Mouse (Mus musculus): ENCODE data around the gene Armc6. TPM values are rescaled to one million over a fixed set of nuclear protein-coding genes. Genes with fewer than 3 reads are reported as not detected.

Gene Armc6
- total and polyA plus RNA-seq, 3 experiments = 7.0 to 9.4 (median 8.4) TPM

- intact Hi-C loops (cut with DNase I) = loop anchor here (2.0 kb wide), 1 partner anchor 21 kb away; no protein-coding TSS in a partner anchor
- Histone ChIP-seq H3K4me3 (no peak overlapping the region), H3K9ac (ENCODE audit: low read depth, low read length) (no peak overlapping the region), H3K27me3 (ENCODE audit: control insufficient read depth, insufficient read depth, low read length) (no peaks in the 10 kb centered on the region), H3K4me1 (ENCODE audit: control insufficient read depth, insufficient read depth, low read length) (peaks cover 9% of the 10 kb centered on the region), H3K79me2 (replicated peaks; ENCODE audit: control insufficient read depth, insufficient read depth, low read length) (no peaks in the 10 kb centered on the region; the same call in 1 of the 2 replicates), H3K27ac (no peak overlapping the region; the same call in 1 of the 2 replicates), H3K36me3 (ENCODE audit: control insufficient read depth, insufficient read depth, low read length) (no peaks in the 10 kb centered on the region)
- no peak for DNase-seq
- TF ChIP-seq POLR2A (IDR thresholded peaks at IDR 0.05; ENCODE audit: insufficient read depth, low read depth, low read length) (no peak), EP300 (IDR thresholded peaks at IDR 0.05; ENCODE audit: insufficient read depth, low read depth, low read length) (no peak), CTCF (IDR thresholded peaks at IDR 0.05) (no peak)
- 42% methylated on average over 3 of the region's 3 CpGs for WGBS
These were observed 32.8 kb downstream of the Armc6 start for GRCm38 (mm10) chr8:70201417-70201816.

- DNase-seq = peak in 1 of 2 experiments; percentile 38
- intact Hi-C loops (cut with DNase I) = loop anchor here (2.0 kb wide), 1 partner anchor 23 kb away; no protein-coding TSS in a partner anchor
These were observed 34.1 kb downstream of the Armc6 start for GRCm38 (mm10) chr8:70200098-70200681.

GRCm38 (mm10) chr8:70197603-70198002 is 36.7 kb downstream of the Armc6 start:
- intact Hi-C loops (cut with DNase I) = no loop called here

More at GRCm38 (mm10) chr8:70200098-70200681, 34.1 kb downstream of the Armc6 start:
- 45% methylated on average over 5 of the region's 5 CpGs for WGBS
- Histone ChIP-seq H3K27me3 (ENCODE audit: control insufficient read depth, insufficient read depth, low read length) (no peaks in the 10 kb centered on the region), H3K9ac (ENCODE audit: low read depth, low read length) (no peak overlapping the region), H3K36me3 (ENCODE audit: control insufficient read depth, insufficient read depth, low read length) (no peaks in the 10 kb centered on the region), H3K4me1 (ENCODE audit: control insufficient read depth, insufficient read depth, low read length) (peaks cover 9% of the 10 kb centered on the region), H3K4me3 (no peak overlapping the region), H3K79me2 (replicated peaks; ENCODE audit: control insufficient read depth, insufficient read depth, low read length) (no peaks in the 10 kb centered on the region; the same call in 1 of the 2 replicates), H3K27ac (peak overlapping the region; percentile 38; the same call in 1 of the 2 replicates)
- TF ChIP-seq POLR2A (IDR thresholded peaks at IDR 0.05; ENCODE audit: insufficient read depth, low read depth, low read length) (no peak), EP300 (IDR thresholded peaks at IDR 0.05; ENCODE audit: insufficient read depth, low read depth, low read length) (no peak), CTCF (IDR thresholded peaks at IDR 0.05) (peak; percentile 67)

GRCm38 (mm10) chr8:70195762-70196161 is 38.5 kb downstream of the Armc6 start:
- intact Hi-C loops (cut with DNase I) = no loop called here
- 83% methylated on average over 2 of the region's 2 CpGs for WGBS

More at GRCm38 (mm10) chr8:70197603-70198002, 36.7 kb downstream of the Armc6 start:
- no peak for DNase-seq
- no peak for TF ChIP-seq EP300 (IDR thresholded peaks at IDR 0.05; ENCODE audit: insufficient read depth, low read depth, low read length)
- H3K4me3 ChIP-seq = no peak overlapping the region
- no peak overlapping the region for H3K27ac ChIP-seq
- peaks cover 14% of the 10 kb centered on the region for H3K4me1 ChIP-seq (ENCODE audit: control insufficient read depth, insufficient read depth, low read length)
- H3K79me2 ChIP-seq (replicated peaks; ENCODE audit: control insufficient read depth, insufficient read depth, low read length) = no peaks in the 10 kb centered on the region; the same call in 1 of the 2 replicates
- no peak overlapping the region for H3K9ac ChIP-seq (ENCODE audit: low read depth, low read length)
- no peaks in the 10 kb centered on the region for H3K27me3 ChIP-seq (ENCODE audit: control insufficient read depth, insufficient read depth, low read length)
- H3K36me3 ChIP-seq (ENCODE audit: control insufficient read depth, insufficient read depth, low read length) = no peaks in the 10 kb centered on the region
- WGBS = 64% methylated on average over 7 of the region's 7 CpGs

GRCm38 (mm10) chr8:70194191-70194590 is 40.1 kb downstream of the Armc6 start:
- 65% methylated on average over 3 of the region's 3 CpGs for WGBS
- peaks cover 5% of the 10 kb centered on the region; the same call in 1 of the 2 replicates for H3K4me1 ChIP-seq (ENCODE audit: control insufficient read depth, insufficient read depth, low read length)
- no peak overlapping the region; the same call in 1 of the 2 replicates for H3K27ac ChIP-seq
- no peak for DNase-seq
- no peaks in the 10 kb centered on the region for H3K79me2 ChIP-seq (replicated peaks; ENCODE audit: control insufficient read depth, insufficient read depth, low read length)
- no peak for TF ChIP-seq POLR2A (IDR thresholded peaks at IDR 0.05; ENCODE audit: insufficient read depth, low read depth, low read length)
- TF ChIP-seq EP300 (IDR thresholded peaks at IDR 0.05; ENCODE audit: insufficient read depth, low read depth, low read length) = no peak
- TF ChIP-seq CTCF (IDR thresholded peaks at IDR 0.05) = no peak
- no peaks in the 10 kb centered on the region for H3K36me3 ChIP-seq (ENCODE audit: control insufficient read depth, insufficient read depth, low read length)
- no peak overlapping the region for H3K4me3 ChIP-seq
- intact Hi-C loops (cut with DNase I) = no loop called here
- H3K27me3 ChIP-seq (ENCODE audit: control insufficient read depth, insufficient read depth, low read length) = no peaks in the 10 kb centered on the region
- no peak overlapping the region for H3K9ac ChIP-seq (ENCODE audit: low read depth, low read length)

More at GRCm38 (mm10) chr8:70195762-70196161, 38.5 kb downstream of the Armc6 start:
- H3K4me1 ChIP-seq (ENCODE audit: control insufficient read depth, insufficient read depth, low read length) = peaks cover 14% of the 10 kb centered on the region
- H3K9ac ChIP-seq (ENCODE audit: low read depth, low read length) = no peak overlapping the region
- H3K4me3 ChIP-seq = no peak overlapping the region
- no peak for DNase-seq
- H3K79me2 ChIP-seq (replicated peaks; ENCODE audit: control insufficient read depth, insufficient read depth, low read length) = no peaks in the 10 kb centered on the region
- H3K27ac ChIP-seq = no peak overlapping the region
- H3K36me3 ChIP-seq (ENCODE audit: control insufficient read depth, insufficient read depth, low read length) = no peaks in the 10 kb centered on the region
- no peaks in the 10 kb centered on the region for H3K27me3 ChIP-seq (ENCODE audit: control insufficient read depth, insufficient read depth, low read length)
- TF ChIP-seq CTCF (IDR thresholded peaks at IDR 0.05) = peak; percentile 19
- no peak for TF ChIP-seq POLR2A (IDR thresholded peaks at IDR 0.05; ENCODE audit: insufficient read depth, low read depth, low read length)
- TF ChIP-seq EP300 (IDR thresholded peaks at IDR 0.05; ENCODE audit: insufficient read depth, low read depth, low read length) = no peak

GRCm38 (mm10) chr8:70193238-70193637 is 41.0 kb downstream of the Armc6 start:
- 57% methylated on average over 5 of the region's 5 CpGs for WGBS
- H3K79me2 ChIP-seq (replicated peaks; ENCODE audit: control insufficient read depth, insufficient read depth, low read length) = no peaks in the 10 kb centered on the region
- no peaks in the 10 kb centered on the region for H3K36me3 ChIP-seq (ENCODE audit: control insufficient read depth, insufficient read depth, low read length)
- no peak overlapping the region for H3K4me3 ChIP-seq
- no peak for DNase-seq
- intact Hi-C loops (cut with DNase I) = no loop called here
- no peaks in the 10 kb centered on the region for H3K27me3 ChIP-seq (ENCODE audit: control insufficient read depth, insufficient read depth, low read length)
- peak overlapping the region; percentile 31; the same call in 1 of the 2 replicates for H3K27ac ChIP-seq
- TF ChIP-seq POLR2A (IDR thresholded peaks at IDR 0.05; ENCODE audit: insufficient read depth, low read depth, low read length) (no peak), CTCF (IDR thresholded peaks at IDR 0.05) (no peak), EP300 (IDR thresholded peaks at IDR 0.05; ENCODE audit: insufficient read depth, low read depth, low read length) (no peak)
- peaks cover 5% of the 10 kb centered on the region; the same call in 1 of the 2 replicates for H3K4me1 ChIP-seq (ENCODE audit: control insufficient read depth, insufficient read depth, low read length)
- no peak overlapping the region for H3K9ac ChIP-seq (ENCODE audit: low read depth, low read length)
